Mouse (Mus musculus) liver, postnatal 0 days (tissue): ENCODE data around the gene Pcgf6.

Experiments
- CTCF ChIP-seq: sonication (generic); IDR thresholded peaks from 2 replicates; pipeline ENCODE4 v1.5.1; 2016; ENCODE audit warnings: antibody characterized with exemption, low read depth
- EP300 ChIP-seq: IDR thresholded peaks from 2 replicates; pipeline ENCODE4 v1.6.1; 2016; ENCODE audit warnings: antibody characterized with exemption, low read depth, mild to moderate bottlenecking

GRCm38 (mm10) chr19:46988231-46989087 is 62.2 kb downstream of the Pcgf6 start:
- TF ChIP-seq CTCF, result no peak
- peak; percentile 89 for TF ChIP-seq EP300
